Mouse (Mus musculus) left cerebral cortex, postnatal 10 days (tissue): ENCODE measurements around the gene Ndrg3. TPM values are rescaled to one million over a fixed set of nuclear protein-coding genes. Genes with fewer than 3 reads are reported as not detected.
"Not testable (repeated sequence)": the region's sequence is repeated elsewhere in the genome, so short reads cannot be mapped to it uniquely, and the experiment has no call there.

Experiments used
- DNase-seq, 2 experiments: peaks; one replicate each; pipeline ENCODE4 v3.0.0; 2021 to 2022; ENCODE audit warnings: low spot score in 2 of 2, mixed read lengths in 1 of 2; ENCODE audit errors: extremely low spot score in 1 of 2
- intact Hi-C: fragments of 180-260 bp; cut with DNase I; formaldehyde crosslinking; loops from one replicate; pipeline ENCODE4 v1.15.1; 2025
- total RNA-seq, 2 experiments: library from RNA; stranded (reverse); gene quantifications; 2 replicates each; pipeline ENCODE4 v1.2.3; 2021

Gene Ndrg3
- total RNA-seq, 2 experiments from 2014 or later, result 581 to 586 TPM

- intact Hi-C loops, result no loop called here
- no peak for DNase-seq
These were observed 35.5 kb downstream of the Ndrg3 start for GRCm38 (mm10) chr2:156956306-156956705.

GRCm38 (mm10) chr2:156954463-156954862 lies 37.4 kb downstream of the Ndrg3 start:
- DNase-seq, result no peak

GRCm38 (mm10) chr2:156951301-156952094 lies 40.4 kb downstream of the Ndrg3 start:
- intact Hi-C loops, result loop anchor here (5.0 kb wide), 1 partner anchor 36 kb away; no protein-coding TSS in a partner anchor

More at GRCm38 (mm10) chr2:156954463-156954862, 37.4 kb downstream of the Ndrg3 start:
- intact Hi-C loops, result loop anchor here (5.0 kb wide), 1 partner anchor 33 kb away; no protein-coding TSS in a partner anchor

GRCm38 (mm10) chr2:156950816-156951215 lies 41.0 kb downstream of the Ndrg3 start:
- intact Hi-C loops, result loop anchor here (5.0 kb wide), 1 partner anchor 36 kb away; no protein-coding TSS in a partner anchor
- DNase-seq, result no peak

More at GRCm38 (mm10) chr2:156951301-156952094, 40.4 kb downstream of the Ndrg3 start:
- DNase-seq, result no peak

- intact Hi-C loops, DNase-seq: not testable (repeated sequence)
These were observed 50.3 kb downstream of the Ndrg3 start for GRCm38 (mm10) chr2:156941523-156941922.

GRCm38 (mm10) chr2:156939926-156940325 lies 51.9 kb downstream of the Ndrg3 start:
- DNase-seq, intact Hi-C loops: not testable (repeated sequence)

- intact Hi-C loops, result no loop called here
- DNase-seq, result peak; percentile 39 to 67
These were observed 54.1 kb downstream of the Ndrg3 start for GRCm38 (mm10) chr2:156937795-156938194.

- no peak for DNase-seq
- intact Hi-C loops, result no loop called here
These were observed 56.9 kb downstream of the Ndrg3 start for GRCm38 (mm10) chr2:156935005-156935404.

- no peak for DNase-seq
- intact Hi-C loops, result no loop called here
These were observed 58.4 kb downstream of the Ndrg3 start for GRCm38 (mm10) chr2:156933426-156933825.

GRCm38 (mm10) chr2:156931421-156931820 lies 60.4 kb downstream of the Ndrg3 start:
- intact Hi-C loops, result no loop called here
- no peak for DNase-seq

- DNase-seq, result no peak
- intact Hi-C loops, result no loop called here
These were observed 61.3 kb downstream of the Ndrg3 start for GRCm38 (mm10) chr2:156930549-156930948.

- intact Hi-C loops, result no loop called here
- no peak for DNase-seq
These were observed 62.2 kb downstream of the Ndrg3 start for GRCm38 (mm10) chr2:156929519-156930120.

GRCm38 (mm10) chr2:156928606-156929005 lies 63.2 kb downstream of the Ndrg3 start:
- intact Hi-C loops, result no loop called here

GRCm38 (mm10) chr2:156927663-156928062 lies 64.2 kb downstream of the Ndrg3 start:
- intact Hi-C loops, result no loop called here
- DNase-seq, result no peak

More at GRCm38 (mm10) chr2:156928606-156929005, 63.2 kb downstream of the Ndrg3 start:
- no peak for DNase-seq

GRCm38 (mm10) chr2:156925611-156926010 lies 66.2 kb downstream of the Ndrg3 start:
- DNase-seq, intact Hi-C loops: not testable (repeated sequence)

- DNase-seq, intact Hi-C loops: not testable (repeated sequence)
These were observed 66.8 kb downstream of the Ndrg3 start for GRCm38 (mm10) chr2:156925075-156925474.

GRCm38 (mm10) chr2:156924210-156924898 lies 67.5 kb downstream of the Ndrg3 start:
- DNase-seq, result no peak
- intact Hi-C loops, result no loop called here

GRCm38 (mm10) chr2:156923057-156923456 lies 68.8 kb downstream of the Ndrg3 start:
- intact Hi-C loops, result no loop called here
- DNase-seq, result no peak

- intact Hi-C loops, result no loop called here
- no peak for DNase-seq
These were observed 72.1 kb downstream of the Ndrg3 start for GRCm38 (mm10) chr2:156919796-156920195.
